Mouse (Mus musculus): ENCODE results near the gene Dst. TPM values are rescaled to one million over a fixed set of nuclear protein-coding genes. Genes with fewer than 3 reads are reported as not detected.

The Dst gene
- polyA plus RNA-seq, 1 experiment from 2014 or later: 28.4 TPM

GRCm38 (mm10) chr1:34156058-34156457 is 248.0 kb downstream of the Dst start:
- Histone ChIP-seq H3K4me3 (no peak overlapping the region), H3K27ac (ENCODE audit: poor library complexity, severe bottlenecking) (no peak overlapping the region), H3K4me1 (replicated peaks) (peaks cover 8% of the 10 kb centered on the region), H3K4me2 (no peak overlapping the region), H3K36me3 (peaks cover 36% of the 10 kb centered on the region), H3K9me3 (replicated peaks) (no peaks in the 10 kb centered on the region), H3K27me3 (replicated peaks) (no peaks in the 10 kb centered on the region), H3K9ac (no peak overlapping the region)
- no peak for ATAC-seq (ENCODE audit: insufficient number of reproducible peaks, low FRiP score)
- 78% methylated on average over 7 of the region's 7 CpGs for WGBS

DNA sequence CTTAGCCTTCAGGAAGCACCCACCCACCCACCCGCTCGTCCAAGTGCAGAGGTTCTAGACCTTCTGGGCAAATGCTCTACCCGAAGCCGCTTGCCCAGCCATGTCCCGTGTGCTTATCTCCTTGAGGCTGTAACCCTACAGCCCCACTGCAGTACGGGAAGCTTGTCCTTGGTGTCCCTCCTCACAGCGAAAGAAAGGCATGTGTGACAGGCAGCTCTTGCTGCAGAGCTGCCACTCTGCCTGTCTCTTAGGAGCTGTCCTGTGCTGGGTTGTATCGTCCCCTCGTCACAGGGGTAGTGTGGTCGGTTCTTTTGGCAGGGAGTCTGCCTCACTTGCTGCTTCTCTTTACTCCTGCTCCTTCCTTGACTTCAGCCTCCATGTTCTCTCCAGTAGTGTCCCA is 249.7 kb downstream of the Dst start:
- ATAC-seq (ENCODE audit: insufficient number of reproducible peaks, low FRiP score): no peak
- WGBS: 55% methylated on average over 10 of the region's 10 CpGs

DNA sequence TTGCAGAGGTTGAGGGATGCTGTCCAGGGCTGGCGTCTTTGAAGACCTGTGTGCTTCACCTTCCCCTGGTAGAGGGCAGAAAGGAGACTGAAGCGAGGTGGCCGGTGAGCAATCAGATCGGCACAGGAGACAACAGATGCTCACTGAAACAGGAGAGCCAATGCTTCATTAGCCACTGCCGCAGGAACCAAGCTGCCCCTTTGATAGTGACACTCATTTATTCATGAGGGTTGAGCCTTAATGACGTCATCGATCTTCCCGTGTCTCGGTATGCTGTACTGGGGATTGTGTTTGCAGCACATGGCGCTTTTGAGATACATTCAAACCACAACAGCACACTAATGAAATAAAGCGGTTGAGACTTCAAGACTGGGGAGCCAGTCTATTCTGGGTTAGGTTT is 250.8 kb downstream of the Dst start:
- Histone ChIP-seq H3K36me3 (peaks cover 38% of the 10 kb centered on the region), H3K9ac (no peak overlapping the region), H3K4me1 (replicated peaks) (peaks cover 8% of the 10 kb centered on the region), H3K27me3 (replicated peaks) (no peaks in the 10 kb centered on the region), H3K4me3 (no peak overlapping the region), H3K4me2 (no peak overlapping the region), H3K9me3 (replicated peaks) (no peaks in the 10 kb centered on the region), H3K27ac (ENCODE audit: poor library complexity, severe bottlenecking) (no peak overlapping the region)
- WGBS: 80% methylated on average over 11 of the region's 11 CpGs
- no peak for ATAC-seq (ENCODE audit: insufficient number of reproducible peaks, low FRiP score)

More for the DNA sequence above, 249.7 kb downstream of the Dst start:
- H3K27ac ChIP-seq (ENCODE audit: poor library complexity, severe bottlenecking): no peak overlapping the region
- H3K36me3 ChIP-seq: peaks cover 38% of the 10 kb centered on the region
- no peak overlapping the region for H3K9ac ChIP-seq
- H3K4me2 ChIP-seq: 0 out of 2 replicates have a peak overlapping the region, but pooled peaks have one; percentile 13
- H3K27me3 ChIP-seq (replicated peaks): no peaks in the 10 kb centered on the region
- H3K4me1 ChIP-seq (replicated peaks): peaks cover 8% of the 10 kb centered on the region
- no peak overlapping the region for H3K4me3 ChIP-seq
- no peaks in the 10 kb centered on the region for H3K9me3 ChIP-seq (replicated peaks)

DNA sequence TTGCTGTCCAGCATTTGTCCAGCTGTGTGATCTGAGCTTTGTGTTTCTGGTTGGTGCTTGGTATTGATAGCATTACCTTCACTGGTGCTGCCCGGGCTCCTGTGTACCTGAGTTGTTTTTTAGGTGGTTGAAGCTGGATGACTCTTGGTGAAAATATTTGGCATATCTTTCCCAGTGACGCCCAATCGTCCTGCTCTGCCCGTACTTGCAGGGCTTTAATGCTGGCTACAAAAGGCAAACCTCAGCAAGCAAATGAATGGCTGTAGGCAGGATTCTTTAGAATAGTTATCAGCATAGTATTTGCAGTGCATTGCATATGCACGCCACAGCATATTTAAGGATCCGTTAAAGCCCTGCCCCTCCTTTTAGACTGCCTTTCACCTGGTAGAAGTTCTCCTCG is 251.9 kb downstream of the Dst start:
- Histone ChIP-seq H3K27ac (ENCODE audit: poor library complexity, severe bottlenecking) (no peak overlapping the region), H3K36me3 (peaks cover 43% of the 10 kb centered on the region), H3K4me2 (no peak overlapping the region), H3K9me3 (replicated peaks) (no peaks in the 10 kb centered on the region), H3K9ac (no peak overlapping the region), H3K4me1 (replicated peaks) (peaks cover 8% of the 10 kb centered on the region), H3K27me3 (replicated peaks) (no peaks in the 10 kb centered on the region), H3K4me3 (no peak overlapping the region)
- ATAC-seq (ENCODE audit: insufficient number of reproducible peaks, low FRiP score): no peak
- 80% methylated on average over 7 of the region's 7 CpGs for WGBS

DNA sequence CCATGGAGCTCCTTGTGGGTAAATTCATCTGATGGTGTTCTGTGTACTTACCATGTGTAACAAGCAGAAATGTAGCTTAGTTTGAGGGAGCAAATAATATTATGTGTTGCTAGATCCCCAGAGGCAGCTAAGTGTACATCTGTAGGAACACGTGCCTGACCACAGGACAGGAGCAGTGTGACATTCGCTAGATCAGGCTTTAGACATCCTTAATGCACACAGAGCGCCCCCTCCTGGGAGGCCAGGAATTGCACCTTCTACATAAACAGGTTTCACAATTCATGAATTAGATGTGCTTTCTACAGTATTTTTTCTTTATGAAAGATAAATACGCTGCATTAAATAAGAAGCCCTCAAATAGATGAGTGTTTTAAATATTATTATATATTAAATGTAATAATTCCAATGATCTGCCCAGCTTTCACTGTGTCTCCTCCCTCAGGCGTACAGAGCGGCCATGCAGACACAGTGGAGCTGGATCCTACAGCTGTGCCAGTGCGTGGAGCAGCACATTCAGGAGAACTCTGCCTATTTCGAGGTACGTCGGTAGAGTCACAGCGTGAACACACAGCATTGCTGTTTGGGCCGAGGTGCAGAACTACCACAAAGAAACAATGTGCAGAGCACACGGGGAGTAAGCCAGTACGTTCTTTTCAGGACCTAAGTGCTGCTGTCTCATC is 256.7 kb downstream of the Dst start:
- Histone ChIP-seq H3K36me3 (peaks cover 53% of the 10 kb centered on the region), H3K9ac (no peak overlapping the region)

DNA sequence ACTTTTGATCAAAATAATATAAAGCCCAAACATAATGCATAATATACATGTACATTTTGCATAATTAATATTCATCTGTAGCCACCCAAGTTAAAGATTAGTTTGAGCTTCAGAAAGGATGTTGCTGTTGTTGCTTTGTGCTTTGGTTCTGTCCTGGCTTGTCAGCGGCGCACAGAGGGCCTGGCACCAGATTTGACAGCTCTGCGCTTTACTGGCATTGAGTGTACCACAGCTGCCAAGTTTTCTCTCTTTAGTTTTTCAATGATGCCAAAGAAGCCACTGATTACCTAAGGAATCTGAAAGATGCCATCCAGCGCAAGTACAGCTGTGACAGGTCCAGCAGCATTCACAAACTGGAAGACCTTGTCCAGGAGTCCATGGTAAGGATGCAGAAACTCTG is 257.9 kb downstream of the Dst start:
- H3K9ac ChIP-seq: no peak overlapping the region
- H3K36me3 ChIP-seq: peaks cover 58% of the 10 kb centered on the region
- no peaks in the 10 kb centered on the region for H3K9me3 ChIP-seq (replicated peaks)
- H3K4me2 ChIP-seq: no peak overlapping the region
- WGBS: 89% methylated on average over 4 of the region's 4 CpGs
- H3K4me1 ChIP-seq (replicated peaks): peaks cover 11% of the 10 kb centered on the region
- H3K27me3 ChIP-seq (replicated peaks): no peaks in the 10 kb centered on the region
- no peak overlapping the region for H3K27ac ChIP-seq (ENCODE audit: poor library complexity, severe bottlenecking)
- no peak for ATAC-seq (ENCODE audit: insufficient number of reproducible peaks, low FRiP score)
- no peak overlapping the region for H3K4me3 ChIP-seq

More for the DNA sequence above, 256.7 kb downstream of the Dst start:
- H3K4me3 ChIP-seq: no peak overlapping the region
- no peaks in the 10 kb centered on the region for H3K27me3 ChIP-seq (replicated peaks)
- no peaks in the 10 kb centered on the region for H3K9me3 ChIP-seq (replicated peaks)
- H3K4me2 ChIP-seq: no peak overlapping the region
- no peak for ATAC-seq (ENCODE audit: insufficient number of reproducible peaks, low FRiP score)
- 61% methylated on average over 14 of the region's 14 CpGs for WGBS
- H3K27ac ChIP-seq (ENCODE audit: poor library complexity, severe bottlenecking): no peak overlapping the region
- peaks cover 11% of the 10 kb centered on the region for H3K4me1 ChIP-seq (replicated peaks)

DNA sequence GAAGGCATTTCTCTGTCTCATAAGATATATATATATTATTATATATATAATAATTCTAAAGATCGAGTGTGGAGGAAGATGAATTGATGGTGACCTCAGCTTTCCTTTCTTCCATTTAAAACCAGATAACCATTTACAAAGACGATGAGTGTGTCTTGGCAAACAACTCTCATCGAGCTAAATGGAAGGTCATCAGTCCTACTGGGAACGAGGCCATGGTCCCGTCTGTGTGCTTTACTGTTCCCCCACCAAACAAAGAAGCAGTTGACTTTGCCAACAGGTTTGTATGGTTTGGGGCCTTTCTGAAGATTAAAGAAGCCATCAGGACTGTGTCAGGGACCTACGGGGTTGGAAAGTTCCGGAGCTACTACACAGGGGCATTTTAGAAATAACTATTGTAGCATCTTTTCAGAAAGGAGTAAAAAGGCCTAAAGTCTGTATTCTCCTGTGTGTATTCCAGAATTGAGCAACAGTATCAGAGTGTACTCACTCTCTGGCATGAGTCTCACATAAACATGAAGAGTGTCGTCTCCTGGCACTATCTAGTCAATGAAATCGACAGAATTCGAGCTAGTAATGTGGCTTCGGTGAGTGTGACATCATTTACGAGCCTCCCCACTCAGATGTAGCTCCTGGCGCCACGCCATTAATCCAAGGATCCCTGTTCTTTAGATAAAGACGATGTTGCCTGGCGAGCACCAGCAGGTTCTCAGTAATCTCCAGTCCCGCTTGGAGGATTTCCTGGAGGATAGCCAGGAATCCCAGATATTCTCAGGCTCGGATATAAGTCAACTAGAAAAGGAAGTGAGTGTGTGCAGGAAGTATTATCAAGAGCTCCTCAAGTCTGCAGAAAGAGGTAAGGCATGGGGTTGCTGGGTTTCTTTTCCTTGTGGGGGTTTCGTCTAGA is 259.4 kb downstream of the Dst start:
- H3K27ac ChIP-seq (ENCODE audit: poor library complexity, severe bottlenecking): peak overlapping the region; percentile 77
- no peak overlapping the region; the same call in 1 of the 2 replicates for H3K4me2 ChIP-seq
- no peaks in the 10 kb centered on the region for H3K9me3 ChIP-seq (replicated peaks)
- H3K9ac ChIP-seq: no peak overlapping the region
- no peaks in the 10 kb centered on the region for H3K27me3 ChIP-seq (replicated peaks)
- 46% methylated on average over 19 of the region's 19 CpGs for WGBS
- H3K4me3 ChIP-seq: no peak overlapping the region
- ATAC-seq (ENCODE audit: insufficient number of reproducible peaks, low FRiP score): peak; percentile 77
- H3K4me1 ChIP-seq (replicated peaks): peaks cover 11% of the 10 kb centered on the region
- peaks cover 66% of the 10 kb centered on the region for H3K36me3 ChIP-seq

GRCm38 (mm10) chr1:34169086-34169485 is 261.1 kb downstream of the Dst start:
- Histone ChIP-seq H3K4me3 (no peak overlapping the region), H3K9ac (no peak overlapping the region), H3K4me2 (no peak overlapping the region), H3K9me3 (replicated peaks) (no peaks in the 10 kb centered on the region), H3K27me3 (replicated peaks) (no peaks in the 10 kb centered on the region), H3K36me3 (peaks cover 74% of the 10 kb centered on the region), H3K27ac (ENCODE audit: poor library complexity, severe bottlenecking) (no peak overlapping the region), H3K4me1 (replicated peaks) (peaks cover 11% of the 10 kb centered on the region)
- no peak for ATAC-seq (ENCODE audit: insufficient number of reproducible peaks, low FRiP score)
- WGBS: 90% methylated on average over 12 of the region's 12 CpGs

GRCm38 (mm10) chr1:34174517-34174916 is 266.5 kb downstream of the Dst start:
- no peak for ATAC-seq (ENCODE audit: insufficient number of reproducible peaks, low FRiP score)
- H3K4me3 ChIP-seq: no peak overlapping the region
- no peak overlapping the region for H3K4me2 ChIP-seq
- no peaks in the 10 kb centered on the region for H3K27me3 ChIP-seq (replicated peaks)
- no peaks in the 10 kb centered on the region for H3K4me1 ChIP-seq (replicated peaks)
- no peak overlapping the region for H3K27ac ChIP-seq (ENCODE audit: poor library complexity, severe bottlenecking)
- H3K9me3 ChIP-seq (replicated peaks): no peaks in the 10 kb centered on the region
- H3K36me3 ChIP-seq: peaks cover 89% of the 10 kb centered on the region
- WGBS: 90% methylated on average over 15 of the region's 15 CpGs
- H3K9ac ChIP-seq: no peak overlapping the region

- Histone ChIP-seq H3K27me3 (replicated peaks) (no peaks in the 10 kb centered on the region), H3K4me1 (replicated peaks) (no peaks in the 10 kb centered on the region), H3K36me3 (peaks cover 89% of the 10 kb centered on the region), H3K9me3 (replicated peaks) (no peaks in the 10 kb centered on the region), H3K4me3 (no peak overlapping the region), H3K4me2 (no peak overlapping the region), H3K27ac (ENCODE audit: poor library complexity, severe bottlenecking) (no peak overlapping the region), H3K9ac (no peak overlapping the region)
- 78% methylated on average over 8 of the region's 8 CpGs for WGBS
- ATAC-seq (ENCODE audit: insufficient number of reproducible peaks, low FRiP score): no peak
Observed at GRCm38 (mm10) chr1:34174961-34175360, 266.9 kb downstream of the Dst start.

GRCm38 (mm10) chr1:34178022-34178727 is 270.1 kb downstream of the Dst start:
- Histone ChIP-seq H3K4me2 (peak overlapping the region; percentile 8), H3K27ac (ENCODE audit: poor library complexity, severe bottlenecking) (no peak overlapping the region)

More at GRCm38 (mm10) chr1:34178022-34178727, 270.1 kb downstream of the Dst start:
- Histone ChIP-seq H3K4me3 (peak overlapping the region; percentile 10; the same call in 1 of the 2 replicates), H3K27me3 (replicated peaks) (no peaks in the 10 kb centered on the region), H3K4me1 (replicated peaks) (no peaks in the 10 kb centered on the region), H3K36me3 (peaks cover 82% of the 10 kb centered on the region), H3K9ac (no peak overlapping the region), H3K9me3 (replicated peaks) (no peaks in the 10 kb centered on the region)
- WGBS: 73% methylated on average over 41 of the region's 41 CpGs
- no peak for ATAC-seq (ENCODE audit: insufficient number of reproducible peaks, low FRiP score)
